Mouse (Mus musculus) forebrain, embryonic 15.5 days (tissue): ENCODE measurements around the gene 2410004B18Rik. TPM values are rescaled to one million over a fixed set of nuclear protein-coding genes. Genes with fewer than 3 reads are reported as not detected.
"Not testable (repeated sequence)": the region's sequence is repeated elsewhere in the genome, so short reads cannot be mapped to it uniquely, and the experiment has no call there.

Source experiments
- ATAC-seq: fragments of 200-750 bp; cut with Nextera tagmentation; replicated peaks from 2 replicates; pipeline ENCODE4 v1.8.0; 2017; ENCODE audit warnings: mild to moderate bottlenecking, moderate TSS enrichment, moderate library complexity
- H3K27ac ChIP-seq: fragments of 300-500 bp; sonication (generic); replicated peaks from 2 replicates; pipeline ENCODE4 v1.5.1; 2015; ENCODE audit warnings: mild to moderate bottlenecking, inconsistent platforms
- H3K27me3 ChIP-seq: fragments of 300-500 bp; sonication (generic); 2 replicates; pipeline ENCODE4 v1.6.1; 2015; ENCODE audit warnings: inconsistent platforms
- H3K36me3 ChIP-seq: fragments of 300-500 bp; sonication (generic); 2 replicates; pipeline ENCODE4 v1.6.1; 2015; ENCODE audit warnings: mild to moderate bottlenecking, inconsistent platforms
- H3K4me1 ChIP-seq: fragments of 300-500 bp; sonication (generic); 2 replicates; pipeline ENCODE4 v1.6.1; 2015; ENCODE audit warnings: inconsistent platforms
- H3K4me2 ChIP-seq: fragments of 300-500 bp; sonication (generic); replicated peaks from 2 replicates; pipeline ENCODE4 v1.6.1; 2015; ENCODE audit warnings: mild to moderate bottlenecking, inconsistent platforms
- H3K4me3 ChIP-seq: fragments of 300-500 bp; sonication (generic); 2 replicates; pipeline ENCODE4 v1.5.1; 2015; ENCODE audit warnings: mild to moderate bottlenecking, inconsistent platforms
- H3K9ac ChIP-seq: fragments of 300-500 bp; sonication (generic); replicated peaks from 2 replicates; pipeline ENCODE4 v1.6.1; 2015; ENCODE audit warnings: mild to moderate bottlenecking, inconsistent platforms
- H3K9me3 ChIP-seq: fragments of 300-500 bp; sonication (generic); 2 replicates; pipeline ENCODE4 v1.6.1; 2016; ENCODE audit warnings: inconsistent platforms
- WGBS: fragments of 180-500 bp; shearing (Covaris S2); methylation state at CpG from one replicate; pipeline ENCODE4 v1.1.7; 2015; ENCODE audit warnings: mixed read lengths; 5-methylcytosine and 5-hydroxymethylcytosine counted together
- polyA plus RNA-seq: library from polyadenylated mRNA; unstranded; fragments of >200 nt; fragmentation: Nextera tagmentation; extraction: Ambion mirVana; gene quantifications from 2 replicates; pipeline ENCODE4 v1.2.1, GENCODE M21; 2015

Gene 2410004B18Rik
- polyA plus RNA-seq, 1 experiment from 2014 or later: 80.1 TPM

- no peak overlapping the region for H3K4me2 ChIP-seq
- no peak for ATAC-seq
- 70% methylated on average over 17 of the region's 17 CpGs for WGBS
- H3K4me1 ChIP-seq: peaks cover 10% of the 10 kb centered on the region
- no peak overlapping the region for H3K4me3 ChIP-seq
- H3K9me3 ChIP-seq: no peaks in the 10 kb centered on the region
- H3K9ac ChIP-seq: no peak overlapping the region
- H3K36me3 ChIP-seq: no peaks in the 10 kb centered on the region
- H3K27ac ChIP-seq: no peak overlapping the region
- H3K27me3 ChIP-seq: peaks cover 4% of the 10 kb centered on the region; the same call in 1 of the 2 replicates
These were observed 13.7 kb downstream of the 2410004B18Rik start for GRCm38 (mm10) chr3:145951287-145952165.

- no peak overlapping the region for H3K27ac ChIP-seq
- peaks cover 6% of the 10 kb centered on the region for H3K4me1 ChIP-seq
- no peak overlapping the region for H3K9ac ChIP-seq
- WGBS: 93% methylated on average over 7 of the region's 7 CpGs
- ATAC-seq: no peak
- H3K4me3 ChIP-seq: no peak overlapping the region
- H3K27me3 ChIP-seq: peaks cover 4% of the 10 kb centered on the region; the same call in 1 of the 2 replicates
- H3K4me2 ChIP-seq: no peak overlapping the region
- no peaks in the 10 kb centered on the region for H3K9me3 ChIP-seq
- H3K36me3 ChIP-seq: no peaks in the 10 kb centered on the region
These were observed 15.1 kb downstream of the 2410004B18Rik start for GRCm38 (mm10) chr3:145952945-145953344.

GRCm38 (mm10) chr3:145953411-145953810 lies 15.6 kb downstream of the 2410004B18Rik start:
- Histone ChIP-seq H3K4me3 (no peak overlapping the region), H3K4me2 (no peak overlapping the region), H3K36me3 (no peaks in the 10 kb centered on the region), H3K4me1 (peaks cover 6% of the 10 kb centered on the region), H3K9me3 (no peaks in the 10 kb centered on the region), H3K9ac (no peak overlapping the region), H3K27me3 (peaks cover 2% of the 10 kb centered on the region; the same call in 1 of the 2 replicates), H3K27ac (no peak overlapping the region)
- 89% methylated on average over 2 of the region's 2 CpGs for whole genome bisulfite sequencing
- no peak for ATAC-seq

GRCm38 (mm10) chr3:145959824-145960223 lies 22.0 kb downstream of the 2410004B18Rik start:
- Histone ChIP-seq H3K4me2 (no peak overlapping the region), H3K4me1 (peaks cover 17% of the 10 kb centered on the region), H3K27me3 (peaks cover 25% of the 10 kb centered on the region), H3K9ac (no peak overlapping the region), H3K27ac (no peak overlapping the region), H3K9me3 (no peaks in the 10 kb centered on the region), H3K4me3 (no peak overlapping the region), H3K36me3 (no peaks in the 10 kb centered on the region)
- ATAC-seq: no peak
- WGBS: 62% methylated on average over 1 of the region's 1 CpGs

DNA sequence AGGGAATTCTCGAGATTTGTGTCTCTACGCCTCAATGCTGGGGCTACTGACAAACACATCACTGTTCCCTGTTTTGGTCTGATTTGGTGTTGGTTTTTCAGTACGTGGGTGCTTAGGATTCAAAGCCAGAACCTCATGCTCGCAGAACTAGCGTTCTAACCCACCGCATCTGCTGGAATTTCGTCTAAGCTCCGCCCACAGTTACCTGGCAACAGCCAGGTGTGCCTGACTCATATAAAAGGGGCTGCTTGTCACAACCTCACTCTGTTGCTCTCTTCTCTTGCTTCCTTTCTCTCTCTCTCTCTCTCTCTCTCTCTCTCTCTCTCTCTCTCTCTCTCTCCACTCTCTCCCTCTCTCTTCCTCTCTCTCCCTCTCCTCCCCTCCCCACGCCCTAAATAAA lies 24.6 kb downstream of the 2410004B18Rik start:
- H3K36me3 ChIP-seq: no peaks in the 10 kb centered on the region
- 20% methylated on average over 9 of the region's 9 CpGs for WGBS
- no peak overlapping the region for H3K4me3 ChIP-seq
- peaks cover 17% of the 10 kb centered on the region for H3K4me1 ChIP-seq
- no peak for ATAC-seq
- H3K9me3 ChIP-seq: no peaks in the 10 kb centered on the region
- no peak overlapping the region for H3K4me2 ChIP-seq
- peaks cover 30% of the 10 kb centered on the region for H3K27me3 ChIP-seq
- H3K9ac ChIP-seq: no peak overlapping the region
- no peak overlapping the region for H3K27ac ChIP-seq

DNA sequence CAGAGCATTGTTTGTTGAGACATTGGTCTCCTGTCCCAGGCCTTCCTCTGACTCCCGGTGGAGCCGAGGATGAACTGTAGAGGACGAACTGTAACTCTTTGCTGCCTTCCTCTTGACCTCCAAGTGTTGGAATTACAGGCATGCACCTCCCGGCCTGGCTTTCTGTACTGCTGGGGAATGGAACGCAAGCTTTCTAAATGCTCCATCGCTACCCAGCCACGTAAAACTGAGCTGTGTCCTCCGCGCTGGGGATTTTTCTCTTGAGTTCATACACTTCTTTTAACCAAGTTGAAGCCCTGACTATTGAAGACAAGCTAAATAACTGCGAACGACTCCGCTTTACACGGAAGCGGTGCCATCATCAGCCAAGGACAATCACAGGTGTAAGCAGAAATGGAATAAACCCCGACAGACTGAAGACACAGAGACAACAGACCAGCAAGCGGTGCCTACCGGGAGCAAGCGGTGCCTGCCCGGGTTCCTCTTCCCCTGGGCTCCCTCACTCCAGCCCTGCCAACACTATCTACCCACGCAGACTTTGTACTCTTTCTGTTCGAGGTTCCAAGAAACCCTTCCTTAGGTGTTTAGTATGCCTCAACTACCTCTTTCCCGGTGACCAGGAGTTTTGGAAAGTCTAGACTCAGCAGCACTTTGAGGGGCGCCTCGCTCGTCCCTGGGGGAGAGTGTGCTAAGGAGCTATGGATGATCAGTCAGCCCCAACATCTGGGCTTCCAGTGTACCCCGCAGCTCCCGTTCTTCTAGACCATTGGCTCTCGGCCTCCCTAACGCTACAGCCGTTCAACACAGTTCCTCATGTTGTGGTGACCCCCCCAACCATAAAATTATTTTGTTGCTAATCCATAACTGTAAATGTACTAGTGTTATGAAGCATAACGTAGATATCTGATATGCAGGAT lies 25.5 kb downstream of the 2410004B18Rik start:
- Histone ChIP-seq H3K9me3 (no peaks in the 10 kb centered on the region), H3K27ac (no peak overlapping the region), H3K9ac (no peak overlapping the region), H3K36me3 (no peaks in the 10 kb centered on the region), H3K27me3 (peaks cover 30% of the 10 kb centered on the region), H3K4me2 (peak overlapping the region; percentile 20), H3K4me1 (peaks cover 17% of the 10 kb centered on the region), H3K4me3 (no peak overlapping the region)
- WGBS: 15% methylated on average over 31 of the region's 31 CpGs
- ATAC-seq: no peak; the same call in 1 of the 2 replicates

- Histone ChIP-seq H3K9ac (no peak overlapping the region), H3K4me1 (peaks cover 17% of the 10 kb centered on the region), H3K9me3 (no peaks in the 10 kb centered on the region), H3K4me2 (peak overlapping the region; percentile 20; the same call in 1 of the 2 replicates), H3K27me3 (peaks cover 30% of the 10 kb centered on the region), H3K4me3 (no peak overlapping the region), H3K36me3 (no peaks in the 10 kb centered on the region), H3K27ac (no peak overlapping the region)
- WGBS: 14% methylated on average over 10 of the region's 10 CpGs
- ATAC-seq: no peak
These were observed 26.2 kb downstream of the 2410004B18Rik start for GRCm38 (mm10) chr3:145964018-145964387.

- WGBS: 15% methylated on average over 10 of the region's 10 CpGs
- Histone ChIP-seq H3K9ac (no peak overlapping the region), H3K4me2 (peak overlapping the region; percentile 24), H3K27ac (no peak overlapping the region), H3K27me3 (peaks cover 30% of the 10 kb centered on the region), H3K4me3 (no peak overlapping the region), H3K36me3 (no peaks in the 10 kb centered on the region), H3K4me1 (peaks cover 17% of the 10 kb centered on the region), H3K9me3 (no peaks in the 10 kb centered on the region)
- ATAC-seq: no peak
These were observed 26.7 kb downstream of the 2410004B18Rik start for GRCm38 (mm10) chr3:145964473-145964872.

GRCm38 (mm10) chr3:145965583-145965982 lies 27.8 kb downstream of the 2410004B18Rik start:
- H3K9ac ChIP-seq, H3K27ac ChIP-seq, H3K36me3 ChIP-seq, ATAC-seq, H3K4me3 ChIP-seq, H3K4me2 ChIP-seq, H3K9me3 ChIP-seq: not testable (repeated sequence)
- WGBS: 80% methylated on average over 3 of the region's 3 CpGs
- Histone ChIP-seq H3K4me1 (peaks cover 17% of the 10 kb centered on the region), H3K27me3 (peaks cover 30% of the 10 kb centered on the region)

DNA sequence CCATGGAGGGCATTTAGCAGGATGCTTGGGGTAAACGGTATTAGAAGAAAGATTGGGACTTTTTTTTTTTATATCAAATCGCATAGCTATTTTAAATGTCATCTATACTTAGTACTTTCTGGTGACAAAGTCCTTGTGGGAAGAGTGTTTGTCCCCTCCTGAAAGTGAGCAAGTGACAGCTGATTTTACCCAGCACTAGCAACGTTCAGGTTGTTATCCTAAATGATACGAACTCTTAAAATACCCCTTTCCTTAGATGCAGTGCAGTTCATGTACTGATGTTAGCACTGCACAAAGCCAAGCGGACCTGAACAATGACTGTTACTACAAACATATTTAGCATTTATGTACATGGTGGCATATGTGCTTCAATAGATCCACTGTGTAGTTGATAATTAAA lies 29.0 kb downstream of the 2410004B18Rik start:
- Histone ChIP-seq H3K36me3 (no peaks in the 10 kb centered on the region), H3K4me2 (no peak overlapping the region), H3K9ac (no peak overlapping the region), H3K27ac (no peak overlapping the region), H3K4me1 (peaks cover 17% of the 10 kb centered on the region), H3K27me3 (peaks cover 26% of the 10 kb centered on the region), H3K9me3 (no peaks in the 10 kb centered on the region), H3K4me3 (no peak overlapping the region)
- WGBS: 91% methylated on average over 5 of the region's 5 CpGs
- ATAC-seq: no peak

- no peak overlapping the region for H3K27ac ChIP-seq
- H3K9ac ChIP-seq: no peak overlapping the region
- ATAC-seq: no peak
- peaks cover 6% of the 10 kb centered on the region for H3K4me1 ChIP-seq
- WGBS: 60% methylated on average over 14 of the region's 14 CpGs
- H3K9me3 ChIP-seq: no peaks in the 10 kb centered on the region; the same call in 1 of the 2 replicates
- H3K36me3 ChIP-seq: no peaks in the 10 kb centered on the region
- H3K4me2 ChIP-seq: no peak overlapping the region
- H3K4me3 ChIP-seq: no peak overlapping the region
- H3K27me3 ChIP-seq: peaks cover 6% of the 10 kb centered on the region; the same call in 1 of the 2 replicates
These were observed 31.3 kb downstream of the 2410004B18Rik start for GRCm38 (mm10) chr3:145969031-145969501.

DNA sequence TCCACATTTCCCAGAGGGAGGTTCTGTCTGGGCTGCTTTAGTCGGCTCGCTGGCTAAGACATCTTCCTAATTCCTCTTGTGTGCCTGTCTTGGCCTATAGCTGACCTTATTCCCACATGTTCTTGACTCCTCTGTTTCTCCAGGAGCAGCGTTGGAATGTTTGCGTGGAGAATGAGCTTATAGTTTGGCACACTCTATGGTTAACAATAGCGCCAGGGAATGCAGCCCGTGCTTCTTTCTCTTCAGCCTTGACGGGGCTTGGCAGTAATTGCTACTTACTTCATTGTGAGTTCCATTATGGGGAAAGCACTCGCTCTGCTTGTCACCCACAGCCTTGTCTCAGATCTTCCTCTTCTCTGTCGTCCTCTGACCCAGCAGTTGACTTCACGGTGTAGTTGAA lies 33.7 kb downstream of the 2410004B18Rik start:
- Histone ChIP-seq H3K4me3 (no peak overlapping the region), H3K27me3 (no peaks in the 10 kb centered on the region), H3K9me3 (no peaks in the 10 kb centered on the region; the same call in 1 of the 2 replicates), H3K9ac (no peak overlapping the region), H3K4me1 (no peaks in the 10 kb centered on the region), H3K27ac (no peak overlapping the region; the same call in 1 of the 2 replicates), H3K36me3 (no peaks in the 10 kb centered on the region), H3K4me2 (no peak overlapping the region)
- no peak for ATAC-seq
- WGBS: 35% methylated on average over 10 of the region's 10 CpGs
